Mouse (Mus musculus) G1E (cell line): Measurements from ENCODE around the gene Rdh5. TPM values are rescaled to one million over a fixed set of nuclear protein-coding genes. Genes with fewer than 3 reads are reported as not detected.

Experiments used
- ATAC-seq: 2 replicates; pipeline ENCODE4 v1.8.0; 2016; ENCODE audit warnings: mild to moderate bottlenecking; ENCODE audit not compliant: insufficient number of reproducible peaks, poor library complexity, low FRiP score, severe bottlenecking; ENCODE audit errors: extremely low read depth
- DNase-seq: peaks from one replicate; pipeline ENCODE4 v3.0.0; 2012; ENCODE audit warnings: low spot score
- H3K27me3 ChIP-seq: 2 replicates; pipeline ENCODE4 v1.6.1; 2012; ENCODE audit warnings: mild to moderate bottlenecking, low read length, inconsistent platforms; ENCODE audit not compliant: insufficient read depth
- H3K36me3 ChIP-seq: replicated peaks from 2 replicates; pipeline ENCODE3; 2012; ENCODE audit warnings: mild to moderate bottlenecking, inconsistent platforms
- H3K4me1 ChIP-seq: 2 replicates; pipeline ENCODE4 v1.6.1; 2012; ENCODE audit warnings: low read depth, low read length, inconsistent platforms, mixed read lengths; ENCODE audit not compliant: insufficient read depth
- H3K4me3 ChIP-seq: 2 replicates; pipeline ENCODE4 v1.5.1; 2012; ENCODE audit warnings: low read depth, mild to moderate bottlenecking, inconsistent platforms, low read length, moderate library complexity, mixed read lengths
- H3K9me3 ChIP-seq: replicated peaks from 2 replicates; pipeline ENCODE4 v1.6.1; 2012; ENCODE audit warnings: inconsistent platforms
- CTCF ChIP-seq: IDR thresholded peaks from 2 replicates; pipeline ENCODE4 v1.5.1; 2012; ENCODE audit warnings: low read depth, low read length, inconsistent platforms, mixed read lengths
- GATA1 ChIP-seq: IDR thresholded peaks from 2 replicates; pipeline ENCODE4 v1.6.1; 2012; ENCODE audit warnings: borderline replicate concordance, low read length, inconsistent platforms, mixed read lengths
- GATA2 ChIP-seq: IDR thresholded peaks from 2 replicates; pipeline ENCODE4 v1.6.1; 2012; ENCODE audit warnings: low read depth, low read length, inconsistent platforms, borderline replicate concordance
- POLR2AphosphoS5 ChIP-seq: IDR thresholded peaks from 2 replicates; pipeline ENCODE4 v1.6.1; 2012; ENCODE audit warnings: low read depth, low read length, inconsistent platforms; ENCODE audit not compliant: insufficient replicate concordance
- TAL1 ChIP-seq: conservative IDR thresholded peaks from 2 replicates; pipeline ENCODE4 v1.6.1; 2012; ENCODE audit warnings: low read depth, low read length, inconsistent platforms, mixed read lengths
- polyA plus RNA-seq: library from polyadenylated mRNA; stranded (reverse); fragments of >175 nt; gene quantifications from 2 replicates; pipeline ENCODE4 v1.2.3, GENCODE M21; 2012
- total RNA-seq, 2 experiments: library from RNA; stranded (forward) in 1 of 2; stranded (reverse) in 1 of 2; fragments of 200-1000 nt in 1 of 2; fragments of >200 nt in 1 of 2; fragmentation: Nextera tagmentation in 1 of 2; gene quantifications; 2 replicates each; pipeline ENCODE4 v1.2.3; 2014 to 2017

Gene Rdh5
- total and polyA plus RNA-seq, 3 experiments = 1.2 to 7.1 (median 2.6) TPM

DNA sequence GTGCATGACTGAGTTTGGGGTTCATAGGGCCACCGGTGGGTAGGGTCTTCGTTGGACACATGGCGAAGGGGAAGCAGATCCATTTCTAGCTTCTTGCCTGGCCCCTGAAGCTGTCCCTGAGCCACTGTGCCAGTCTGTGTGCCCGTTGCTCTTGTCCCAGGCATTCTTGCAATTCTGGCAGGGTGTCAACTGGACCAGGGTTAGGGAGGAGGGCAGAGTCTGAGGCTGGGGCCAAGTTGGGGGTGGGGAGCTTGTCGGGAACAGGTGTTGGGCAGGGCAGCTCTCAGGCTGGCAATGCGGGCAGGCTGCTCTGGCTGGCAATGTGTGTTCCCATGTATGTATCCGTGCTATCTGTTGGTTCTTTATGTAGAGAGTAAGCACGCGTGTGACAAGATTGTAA lies 15.8 kb upstream of the Rdh5 start:
- Histone ChIP-seq H3K4me1 (no peaks in the 10 kb centered on the region; the same call in 1 of the 2 replicates), H3K4me3 (no peak overlapping the region), H3K27me3 (peaks cover 43% of the 10 kb centered on the region), H3K9me3 (no peaks in the 10 kb centered on the region), H3K36me3 (no peaks in the 10 kb centered on the region)
- TF ChIP-seq POLR2AphosphoS5 (no peak), GATA2 (no peak), GATA1 (no peak), TAL1 (no peak)
- ATAC-seq (no peak), DNase-seq (no peak)

DNA sequence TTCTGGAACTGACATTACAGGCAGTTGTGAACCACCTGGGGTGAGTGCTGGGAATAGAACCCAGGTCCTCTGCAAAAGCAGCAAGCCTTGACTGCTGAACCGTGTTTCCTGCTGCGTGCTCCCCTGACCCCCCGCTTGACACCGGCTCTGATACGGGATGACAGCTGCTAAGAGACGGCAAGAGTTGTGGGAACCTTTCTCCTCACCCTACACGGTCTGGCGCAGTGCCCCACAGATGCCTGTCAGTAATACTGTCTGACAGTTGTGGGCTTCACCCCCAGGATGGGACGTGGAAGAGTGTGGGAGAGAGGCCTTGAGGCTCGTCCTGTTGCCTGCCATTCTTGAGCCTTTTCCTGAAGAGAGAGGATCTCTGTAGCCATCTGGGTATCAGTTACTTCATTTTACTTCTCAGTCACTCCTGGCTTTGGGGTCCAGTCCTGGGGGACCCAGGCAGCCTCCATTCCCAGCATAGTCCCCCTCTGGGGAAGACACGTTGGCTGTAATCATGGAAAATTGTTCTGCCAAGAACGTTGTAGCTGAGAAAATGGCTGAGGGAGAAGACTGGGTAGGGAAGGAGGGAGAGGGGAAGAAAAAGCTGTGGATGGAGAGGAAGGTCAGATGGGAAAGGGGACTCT lies 15.2 kb upstream of the Rdh5 start:
- no peaks in the 10 kb centered on the region for H3K9me3 ChIP-seq
- no peaks in the 10 kb centered on the region for H3K36me3 ChIP-seq
- no peak for TF ChIP-seq GATA1
- TF ChIP-seq CTCF = no peak
- TF ChIP-seq TAL1 = no peak
- TF ChIP-seq POLR2AphosphoS5 = no peak
- TF ChIP-seq GATA2 = no peak
- H3K27me3 ChIP-seq = peaks cover 49% of the 10 kb centered on the region
- H3K4me3 ChIP-seq = no peak overlapping the region
- DNase-seq (no peak), ATAC-seq (no peak)
- H3K4me1 ChIP-seq = no peaks in the 10 kb centered on the region; the same call in 1 of the 2 replicates

- DNase-seq (no peak), ATAC-seq (no peak)
- TF ChIP-seq POLR2AphosphoS5 = no peak
- no peak for TF ChIP-seq CTCF
- TF ChIP-seq TAL1 = no peak
- no peak for TF ChIP-seq GATA1
- no peak for TF ChIP-seq GATA2
- no peaks in the 10 kb centered on the region for H3K9me3 ChIP-seq
- H3K36me3 ChIP-seq = no peaks in the 10 kb centered on the region
- H3K4me1 ChIP-seq = no peaks in the 10 kb centered on the region; the same call in 1 of the 2 replicates
- no peak overlapping the region for H3K4me3 ChIP-seq
- peaks cover 52% of the 10 kb centered on the region for H3K27me3 ChIP-seq
These were observed 13.2 kb upstream of the Rdh5 start for GRCm38 (mm10) chr10:128935826-128936440.

DNA sequence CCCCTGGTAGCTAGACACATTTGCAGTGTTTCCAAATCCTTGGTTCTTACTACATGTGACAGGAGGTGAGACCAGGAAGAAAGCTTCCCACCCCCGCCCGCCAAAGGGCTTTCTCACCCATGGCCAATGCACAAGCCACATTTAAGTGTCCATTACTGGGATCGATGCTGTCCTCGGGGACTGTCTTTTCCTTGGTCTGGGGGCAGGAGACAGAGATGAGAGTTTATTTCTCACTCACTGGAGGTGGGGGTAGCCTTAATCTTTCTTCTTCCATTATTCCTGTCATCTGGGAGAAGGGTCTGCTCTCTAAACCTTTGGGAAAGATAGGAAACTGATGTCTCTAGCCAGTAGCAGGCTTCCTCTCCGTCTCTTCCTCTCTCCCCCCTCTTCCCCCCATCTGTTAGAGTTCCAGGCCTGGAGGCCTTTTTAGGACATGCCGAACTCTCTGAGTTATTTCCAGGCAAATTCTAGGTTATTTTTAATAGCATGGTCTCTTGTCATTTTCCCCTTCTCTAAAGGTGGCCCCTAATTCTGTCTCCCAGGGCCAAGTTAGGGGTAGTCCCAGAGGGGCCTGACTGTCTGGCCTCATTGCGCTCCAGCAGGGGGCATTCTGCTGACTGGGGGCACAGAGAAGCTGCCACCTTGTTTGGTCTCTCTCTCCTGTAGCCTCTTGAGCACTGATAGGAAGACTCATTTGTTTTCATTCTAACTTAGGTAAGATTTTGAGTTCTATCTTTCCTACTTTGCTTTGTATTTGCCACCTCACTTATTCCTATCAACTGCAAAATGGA lies 12.5 kb upstream of the Rdh5 start:
- Histone ChIP-seq H3K27me3 (peaks cover 51% of the 10 kb centered on the region), H3K4me1 (no peaks in the 10 kb centered on the region), H3K4me3 (no peak overlapping the region), H3K9me3 (no peaks in the 10 kb centered on the region), H3K36me3 (no peaks in the 10 kb centered on the region)
- DNase-seq (no peak), ATAC-seq (no peak)
- TF ChIP-seq CTCF = no peak
- TF ChIP-seq POLR2AphosphoS5 = no peak
- no peak for TF ChIP-seq GATA1
- no peak for TF ChIP-seq TAL1
- TF ChIP-seq GATA2 = no peak

DNA sequence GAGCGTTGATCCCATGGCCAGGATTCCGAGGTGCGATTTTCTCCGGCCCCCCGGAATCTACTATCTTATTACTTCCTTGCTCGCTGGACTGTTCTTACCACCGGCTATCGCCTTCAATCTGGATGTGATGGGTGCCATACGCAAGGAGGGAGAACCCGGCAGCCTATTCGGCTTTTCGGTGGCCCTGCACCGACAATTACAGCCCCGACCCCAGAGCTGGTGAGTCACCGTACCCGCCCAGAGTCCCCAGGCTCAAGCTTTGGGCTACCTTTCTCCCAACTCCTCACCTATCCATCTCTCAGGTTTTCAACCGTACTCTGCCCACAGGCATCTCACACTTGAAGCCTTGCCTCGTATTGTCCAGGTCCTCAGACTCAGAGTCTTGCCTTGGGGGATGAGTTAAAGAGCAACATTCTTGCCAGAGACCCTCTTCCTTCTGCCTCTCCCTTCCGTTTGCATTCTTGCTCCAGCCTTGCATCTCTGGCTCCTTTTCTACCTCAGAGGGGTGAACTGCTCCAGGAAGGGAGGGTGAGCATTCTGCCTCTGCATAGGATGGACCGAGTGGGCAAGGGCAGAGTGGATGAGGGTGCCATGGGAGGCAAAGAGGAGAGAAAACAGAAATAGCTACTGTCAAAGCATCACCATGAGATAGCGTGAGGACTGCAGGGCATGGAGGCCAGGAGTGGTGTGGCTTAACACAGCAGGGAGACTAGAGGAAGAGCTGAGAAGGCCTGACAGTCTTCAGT lies 11.5 kb upstream of the Rdh5 start:
- DNase-seq = no peak
- Histone ChIP-seq H3K4me3 (peak overlapping the region; percentile 19; the same call in 1 of the 2 replicates), H3K4me1 (no peaks in the 10 kb centered on the region), H3K27me3 (peaks cover 57% of the 10 kb centered on the region), H3K36me3 (no peaks in the 10 kb centered on the region), H3K9me3 (no peaks in the 10 kb centered on the region)
- TF ChIP-seq POLR2AphosphoS5 = no peak
- no peak for TF ChIP-seq GATA2
- no peak for TF ChIP-seq GATA1
- no peak for TF ChIP-seq CTCF
- TF ChIP-seq TAL1 = no peak
- ATAC-seq = no peak

DNA sequence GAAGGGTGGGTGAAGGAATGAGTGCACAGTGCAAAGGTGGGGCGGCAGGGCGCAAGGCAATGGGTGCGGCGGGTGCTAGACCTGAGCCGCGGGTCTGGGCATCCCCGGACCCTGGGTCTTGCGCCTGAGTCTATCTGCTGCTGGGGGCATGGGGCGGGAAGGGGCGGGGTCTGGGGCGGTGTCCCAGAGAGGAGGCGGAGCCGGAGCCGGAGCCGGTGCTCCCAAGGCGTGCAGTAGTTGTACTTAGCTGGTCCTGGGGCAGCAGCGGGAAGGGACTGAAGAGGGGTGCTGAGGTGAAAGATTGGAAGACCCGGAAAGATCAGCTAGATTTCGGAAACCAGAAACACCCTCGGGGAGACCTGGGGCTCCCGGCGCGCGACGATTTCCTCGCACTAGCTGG lies 10.9 kb upstream of the Rdh5 start, which contains the start of gene Itga7:
Itga7 (plus strand) TSS at position 245 of the 400 bp plus-strand sequence.
- ATAC-seq = no peak

More for the DNA sequence above, 10.9 kb upstream of the Rdh5 start, which contains the start of gene Itga7:
- no peak for TF ChIP-seq POLR2AphosphoS5
- no peak for TF ChIP-seq TAL1
- TF ChIP-seq GATA2 = no peak
- no peak for TF ChIP-seq CTCF
- TF ChIP-seq GATA1 = no peak
- Histone ChIP-seq H3K36me3 (no peaks in the 10 kb centered on the region), H3K4me1 (no peaks in the 10 kb centered on the region), H3K9me3 (no peaks in the 10 kb centered on the region), H3K27me3 (peaks cover 61% of the 10 kb centered on the region), H3K4me3 (peak within 1 kb of the TSS; percentile 19; the same call in 1 of the 2 replicates)
- DNase-seq = no peak
